Comparison of ENCODE assay signal across 8 mouse cellular contexts in the genomic region with DNA sequence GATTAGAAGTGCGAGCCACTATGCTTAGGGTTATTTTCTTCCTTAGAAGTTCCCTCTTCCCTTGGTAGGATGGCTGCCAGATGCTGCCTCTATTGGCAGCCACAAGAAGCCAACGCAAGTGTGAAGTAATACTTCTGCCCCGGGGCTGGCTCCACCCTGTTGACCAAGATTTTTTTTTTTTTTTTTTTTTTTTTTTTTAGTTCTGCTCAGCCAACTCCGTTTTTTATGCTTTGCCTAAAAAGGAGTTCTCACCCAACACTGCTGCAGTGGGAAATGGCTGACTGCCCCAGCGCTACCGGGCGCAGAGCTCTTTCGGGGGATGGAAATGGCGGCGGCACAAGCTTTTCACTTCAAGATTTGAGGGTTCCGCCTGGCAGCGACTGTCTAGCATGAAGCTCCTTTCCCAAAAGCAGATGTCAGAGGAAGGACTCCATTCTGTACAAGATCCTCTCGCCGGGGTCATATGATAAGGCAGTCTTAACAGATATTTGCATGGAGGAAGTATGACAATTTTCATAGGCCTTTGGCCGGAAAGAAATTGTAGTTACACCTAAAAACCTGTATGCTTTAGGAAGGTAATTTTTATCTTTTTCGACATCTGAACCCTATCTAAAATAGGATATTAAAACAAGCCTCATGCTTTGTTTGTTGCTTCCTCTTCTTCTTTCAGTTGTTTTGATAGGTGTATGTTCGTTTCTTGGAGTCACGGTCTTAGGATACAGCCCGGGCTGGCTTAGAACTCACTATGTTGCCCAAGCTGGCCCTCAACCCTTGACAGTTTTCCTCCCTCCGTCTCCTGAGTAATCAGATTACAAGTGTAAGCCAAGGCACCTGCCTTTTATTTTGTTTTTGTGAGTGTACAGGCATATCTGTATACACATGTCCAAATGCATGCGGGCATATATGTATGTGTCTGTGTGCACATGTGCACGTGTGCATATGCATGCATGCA. TPM values are rescaled to one million over a fixed set of nuclear protein-coding genes. Genes with fewer than 3 reads are reported as not detected.
DNase-seq lines count a peak whose midpoint lies in the region; ATAC-seq and TF ChIP-seq lines count a peak whose summit lies in the region.

No protein-coding gene starts in this region.

- no peak overlapping the region for H3K4me3 ChIP-seq in left cerebral cortex, adult 2 months
- peak overlapping the region; percentile 49 for H3K4me3 ChIP-seq in bone marrow macrophage, adult 2 months (ENCODE audit: insufficient read depth, low read length)
- no peak overlapping the region for H3K4me3 ChIP-seq in liver, embryonic 15.5 days (replicated peaks)
- H3K4me3 ChIP-seq in small intestine, adult 2 months (ENCODE audit: low read depth, low read length) = 0 out of 2 replicates have a peak overlapping the region, but pooled peaks have one; percentile 13
- no peak overlapping the region for H3K4me3 ChIP-seq in embryonic facial prominence, embryonic 10.5 days

- no peak for TF ChIP-seq CTCF in left cerebral cortex, adult 2 months (IDR thresholded peaks at IDR 0.05)
- no peak for TF ChIP-seq CTCF in bone marrow macrophage, adult 2 months (IDR thresholded peaks at IDR 0.05; ENCODE audit: low read depth, low read length)
- TF ChIP-seq CTCF in small intestine, adult 2 months (IDR thresholded peaks at IDR 0.05; ENCODE audit: extremely low read depth, insufficient read length, insufficient replicate concordance, low read depth, low read length) = no peak

- no peak for ATAC-seq in liver, embryonic 15.5 days (ENCODE audit: insufficient read depth)

- H3K9ac ChIP-seq in liver, embryonic 15.5 days = no peak overlapping the region

- H3K27me3 ChIP-seq in liver, embryonic 15.5 days = peaks cover 11% of the 10 kb centered on the region
- peaks cover 4% of the 10 kb centered on the region; the same call in 1 of the 2 replicates for H3K27me3 ChIP-seq in small intestine, adult 2 months (ENCODE audit: control insufficient read depth, insufficient read depth, low read length)
- no peaks in the 10 kb centered on the region for H3K27me3 ChIP-seq in embryonic facial prominence, embryonic 10.5 days (replicated peaks; ENCODE audit: low read depth, poor library complexity, severe bottlenecking)

- peak overlapping the region; percentile 44 for H3K4me2 ChIP-seq in liver, embryonic 15.5 days

- 32% methylated on average over 22 of the region's 22 CpGs for WGBS in liver, embryonic 15.5 days (ENCODE audit: insufficient replicate concordance)
- WGBS in small intestine, adult 2 months = 76% methylated on average over 22 of the region's 22 CpGs
- WGBS in embryonic facial prominence, embryonic 10.5 days = 86% methylated on average over 22 of the region's 22 CpGs

- H3K27ac ChIP-seq in left cerebral cortex, adult 2 months = peak overlapping the region; percentile 24; the same call in 1 of the 2 replicates
- peak overlapping the region; percentile 96 for H3K27ac ChIP-seq in bone marrow macrophage, adult 2 months (ENCODE audit: insufficient read depth, low read depth, low read length)
- peak overlapping the region; percentile 49 for H3K27ac ChIP-seq in liver, embryonic 15.5 days (replicated peaks)
- peak overlapping the region; percentile 39; the same call in 1 of the 2 replicates for H3K27ac ChIP-seq in small intestine, adult 2 months (ENCODE audit: insufficient read depth, low read depth, low read length)
- H3K27ac ChIP-seq in embryonic facial prominence, embryonic 10.5 days (replicated peaks) = no peak overlapping the region

- H3K36me3 ChIP-seq in liver, embryonic 15.5 days (replicated peaks) = no peaks in the 10 kb centered on the region
- no peaks in the 10 kb centered on the region for H3K36me3 ChIP-seq in small intestine, adult 2 months (ENCODE audit: control insufficient read depth, insufficient read depth, low read length)
- no peaks in the 10 kb centered on the region for H3K36me3 ChIP-seq in embryonic facial prominence, embryonic 10.5 days (replicated peaks)

- peaks cover 22% of the 10 kb centered on the region for H3K4me1 ChIP-seq in bone marrow macrophage, adult 2 months (ENCODE audit: control insufficient read depth, insufficient read depth, low read length)
- H3K4me1 ChIP-seq in liver, embryonic 15.5 days (replicated peaks) = peaks cover 32% of the 10 kb centered on the region
- no peaks in the 10 kb centered on the region for H3K4me1 ChIP-seq in small intestine, adult 2 months (ENCODE audit: control insufficient read depth, insufficient read depth, insufficient read length, low read length)
- H3K4me1 ChIP-seq in embryonic facial prominence, embryonic 10.5 days = peaks cover 16% of the 10 kb centered on the region

- intact Hi-C loops in left cerebral cortex, adult 2 months (cut with DNase I) = no loop called here

- DNase-seq in left cerebral cortex, adult 2 months (ENCODE audit: extremely low spot score in 1 of 2, low spot score in 2 of 2) = peak; percentile 11 to 20
- no peak for DNase-seq in left cerebral cortex, adult 11 months (ENCODE audit: low spot score)
- no peak for DNase-seq in gastrocnemius, adult 8-10 months (ENCODE audit: low spot score in 2 of 2)
- no peak for DNase-seq in ovary, adult 18-20 months (ENCODE audit: low spot score)
- no peak for DNase-seq in embryonic facial prominence, embryonic 10.5 days (ENCODE audit: low spot score)

- no peak for TF ChIP-seq POLR2A in bone marrow macrophage, adult 2 months (IDR thresholded peaks at IDR 0.05; ENCODE audit: borderline replicate concordance, low read depth, low read length)
- TF ChIP-seq POLR2A in small intestine, adult 2 months (IDR thresholded peaks at IDR 0.05; ENCODE audit: low read depth, low read length) = no peak

- H3K9me3 ChIP-seq in liver, embryonic 15.5 days (replicated peaks) = no peaks in the 10 kb centered on the region
- no peaks in the 10 kb centered on the region; the same call in 1 of the 2 replicates for H3K9me3 ChIP-seq in embryonic facial prominence, embryonic 10.5 days

RNA-seq across cellular contexts. Expression of gene Exoc6, which starts 54.6 kb away (rescaled TPM):
- 10 to 100 TPM; 40.3 to 43.4 TPM for total RNA-seq in left cerebral cortex, adult 2 months (2021)
- polyA plus RNA-seq in bone marrow macrophage, adult 2 months (2012; ENCODE audit: insufficient read depth, insufficient read length, missing spikeins) = 26.0 and 26.6 TPM in 2 replicates
- polyA plus RNA-seq in liver, embryonic 15.5 days (2015; fragmentation: Nextera tagmentation; extraction: Ambion mirVana) = 27.2 and 27.5 TPM in 2 replicates
- 2.3 and 5.3 TPM in 2 replicates for polyA plus RNA-seq in small intestine, adult 2 months (2012; rRNA removed)
- total RNA-seq in gastrocnemius, adult 8-10 months (2022) = 10 to 100 TPM; 53.9 to 59.3 (median 55.6) TPM
- polyA plus RNA-seq in embryonic facial prominence, embryonic 10.5 days (2016; fragmentation: Nextera tagmentation; extraction: Ambion mirVana) = 7.5 and 8.5 TPM in 2 replicates

Comparison
In these comparisons a context has a peak if more than half of its experiments do, and no peak if none do; other contexts are left out.
1. DNase-seq: peak in left cerebral cortex, adult 2 months (2 of 2); none in left cerebral cortex, adult 11 months (single experiment), gastrocnemius, adult 8-10 months (0 of 2), ovary, adult 18-20 months (single experiment) and embryonic facial prominence, embryonic 10.5 days (single experiment).
2. H3K4me3 ChIP-seq: peak in bone marrow macrophage, adult 2 months (single experiment) and small intestine, adult 2 months (single experiment); none in left cerebral cortex, adult 2 months (single experiment), liver, embryonic 15.5 days (single experiment) and embryonic facial prominence, embryonic 10.5 days (single experiment).